Mouse (Mus musculus): ENCODE data around the gene Fam83g.

The Fam83g gene

GRCm38 (mm10) chr11:61652216-61652615 lies 31.7 kb upstream of the Fam83g start:
- no peak for DNase-seq (ENCODE audit: low read depth)

DNA sequence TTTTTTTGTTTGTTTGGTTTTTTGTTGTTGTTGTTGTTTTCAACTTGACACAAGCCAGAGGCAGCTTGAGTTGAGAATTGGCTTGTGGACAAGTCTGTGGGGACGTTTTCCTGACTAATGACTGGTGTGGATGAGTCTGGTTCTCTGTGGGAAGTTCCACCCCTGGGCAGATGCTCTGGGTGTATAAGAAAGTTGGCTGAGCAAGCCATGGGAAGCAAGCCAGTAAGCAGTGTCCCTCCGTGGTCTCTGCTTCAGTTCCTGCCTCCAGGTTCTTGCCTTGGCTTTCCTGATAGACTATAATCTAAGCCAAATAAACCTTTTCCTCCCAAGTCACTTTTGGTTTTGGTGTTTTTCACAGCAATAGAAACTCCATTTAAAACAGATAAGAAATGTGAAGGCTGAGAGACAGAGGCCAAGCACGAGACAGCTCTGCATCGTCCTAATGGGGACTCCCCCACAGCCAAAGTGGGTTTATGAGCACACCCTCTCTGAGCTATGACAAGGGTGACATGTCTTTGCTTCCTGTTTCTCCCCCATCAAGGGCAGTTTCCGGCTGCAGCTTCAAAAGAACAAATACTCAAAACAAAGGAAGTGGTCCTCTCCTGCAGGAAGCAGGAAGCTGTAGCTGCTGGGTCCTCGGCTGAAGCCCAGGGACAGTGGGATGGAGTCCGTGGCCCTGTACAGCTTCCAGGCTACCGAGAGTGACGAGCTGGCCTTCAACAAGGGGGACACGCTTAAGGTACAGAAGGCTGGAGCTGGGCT lies 31.0 kb upstream of the Fam83g start, which contains the start of gene Grap:
Gene Grap, plus strand, starts transcription at position 580 of the 762 bp plus-strand sequence.
- no peak for DNase-seq (ENCODE audit: low read depth)

DNA sequence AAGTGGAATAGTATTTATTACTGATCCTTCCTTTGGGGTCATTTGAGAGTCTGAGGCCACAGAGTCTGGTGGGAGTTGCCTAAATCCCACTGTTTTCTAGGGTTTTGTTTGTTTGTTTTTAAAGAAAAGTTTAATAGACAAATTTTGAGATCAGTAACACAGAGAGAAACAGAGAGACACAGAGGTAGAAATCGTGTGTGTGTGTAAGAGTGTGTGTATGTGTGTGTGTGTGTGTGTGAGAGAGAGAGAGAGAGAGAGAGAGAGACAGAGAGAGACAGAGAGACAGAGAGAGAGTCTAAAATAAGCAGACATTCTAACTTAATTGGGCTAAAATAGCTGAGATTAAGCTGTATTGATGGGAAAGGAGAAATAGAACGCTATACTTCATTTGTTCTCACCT lies 30.3 kb upstream of the Fam83g start:
- no peak for DNase-seq (ENCODE audit: low read depth)

GRCm38 (mm10) chr11:61654786-61655311 lies 29.0 kb upstream of the Fam83g start:
- DNase-seq (ENCODE audit: low read depth) = no peak

DNA sequence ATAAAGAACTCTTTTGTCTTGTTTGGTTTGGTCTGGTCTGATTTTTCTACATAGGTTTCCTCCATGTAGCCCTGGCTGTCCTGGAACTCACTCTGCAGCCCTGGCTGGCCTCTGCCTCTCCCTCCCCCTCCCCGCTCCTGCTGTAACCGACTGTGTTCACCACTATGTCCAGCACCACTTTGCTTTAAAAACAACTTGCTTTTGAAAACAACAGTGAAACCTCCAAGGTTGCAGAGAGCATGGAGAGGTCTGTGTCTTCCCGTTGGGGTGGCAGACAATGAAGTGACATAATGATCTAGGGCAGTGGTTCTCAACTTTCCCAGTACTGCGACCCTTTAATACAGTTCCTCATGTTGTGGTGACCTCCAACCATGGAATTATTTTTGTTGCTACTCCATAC lies 28.2 kb upstream of the Fam83g start:
- DNase-seq (ENCODE audit: low read depth) = no peak

- DNase-seq (ENCODE audit: low read depth) = no peak
These were observed 27.6 kb upstream of the Fam83g start for GRCm38 (mm10) chr11:61656148-61656850.

DNA sequence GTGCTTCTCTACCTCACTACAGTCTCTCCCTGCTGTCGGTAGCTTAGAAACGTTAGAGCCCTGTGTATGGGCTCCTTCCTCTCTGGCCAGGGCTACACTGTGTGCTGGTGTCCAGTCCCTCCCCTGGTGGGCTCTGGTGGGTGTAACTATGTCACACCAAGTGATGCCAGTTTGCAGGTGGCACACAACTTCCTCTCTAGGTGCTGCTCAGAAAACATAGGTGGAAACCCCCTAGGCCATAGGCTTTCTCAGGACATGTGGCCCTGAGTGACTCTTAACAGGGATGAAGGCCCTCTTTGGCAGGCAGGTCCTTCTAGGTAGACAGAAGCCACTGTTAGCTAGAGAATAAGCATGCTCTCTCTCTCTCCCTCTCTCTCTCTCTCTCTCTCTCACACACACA lies 26.5 kb upstream of the Fam83g start:
- no peak for DNase-seq (ENCODE audit: low read depth)

- DNase-seq (ENCODE audit: low read depth) = no peak
These were observed 25.4 kb upstream of the Fam83g start for GRCm38 (mm10) chr11:61658360-61658922.

GRCm38 (mm10) chr11:61659011-61659858 lies 24.7 kb upstream of the Fam83g start:
- DNase-seq (ENCODE audit: low read depth) = no peak

GRCm38 (mm10) chr11:61660001-61660400 lies 23.9 kb upstream of the Fam83g start:
- DNase-seq (ENCODE audit: low read depth) = no peak

DNA sequence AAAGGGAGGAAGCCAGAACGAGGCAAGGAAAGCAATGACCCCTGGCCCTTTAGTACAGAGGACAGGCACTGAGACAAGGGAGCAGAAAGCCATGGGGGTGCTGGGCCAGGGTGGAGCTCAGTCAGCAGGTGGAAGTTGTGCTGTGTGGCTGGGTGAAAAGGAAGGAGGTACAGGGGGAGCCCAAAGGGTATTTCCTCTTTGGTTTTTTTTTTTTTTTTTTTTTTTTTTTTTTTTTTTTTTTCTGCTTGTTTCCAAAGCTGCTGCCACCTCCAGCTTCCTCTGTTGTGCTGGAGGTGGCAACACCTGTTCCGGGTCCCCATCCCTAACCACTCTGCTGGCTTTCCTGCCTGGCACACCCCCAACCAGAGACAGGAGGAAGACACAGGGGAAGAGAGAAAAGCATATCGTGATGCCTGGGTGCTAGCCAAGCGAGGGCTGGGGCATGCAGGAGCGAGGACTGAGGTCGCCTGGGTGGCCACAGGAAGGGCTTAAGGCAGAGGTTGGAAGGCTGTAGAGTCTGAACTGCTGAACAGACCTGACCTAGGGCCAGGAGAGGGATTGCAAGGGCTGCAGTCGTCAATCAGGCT lies 23.0 kb upstream of the Fam83g start:
- DNase-seq (ENCODE audit: low read depth) = no peak

- no peak for DNase-seq (ENCODE audit: low read depth)
These were observed 21.7 kb upstream of the Fam83g start for GRCm38 (mm10) chr11:61662189-61662588.

DNA sequence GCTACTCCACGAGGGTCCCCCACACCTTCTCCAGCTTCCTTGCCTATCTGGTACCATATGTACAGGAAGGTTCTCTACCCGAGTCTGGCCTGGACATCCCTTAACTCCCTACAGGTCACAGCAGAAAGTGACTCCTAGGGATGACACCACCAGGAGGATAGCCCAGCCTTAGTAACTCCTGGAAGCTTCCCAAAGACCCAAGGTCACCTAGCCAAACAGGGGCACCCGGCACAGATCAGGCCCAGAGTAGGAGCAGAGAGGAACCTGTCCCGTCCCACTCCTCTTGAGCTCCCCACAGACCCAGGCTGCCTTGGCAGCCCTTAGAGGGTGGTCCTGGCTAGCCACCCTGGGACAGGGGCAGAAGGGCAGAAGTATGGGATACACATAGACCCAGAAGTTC lies 18.5 kb upstream of the Fam83g start:
- no peak for DNase-seq (ENCODE audit: low read depth)

- no peak for DNase-seq (ENCODE audit: low read depth)
These were observed 17.7 kb upstream of the Fam83g start for GRCm38 (mm10) chr11:61665991-61666799.

DNA sequence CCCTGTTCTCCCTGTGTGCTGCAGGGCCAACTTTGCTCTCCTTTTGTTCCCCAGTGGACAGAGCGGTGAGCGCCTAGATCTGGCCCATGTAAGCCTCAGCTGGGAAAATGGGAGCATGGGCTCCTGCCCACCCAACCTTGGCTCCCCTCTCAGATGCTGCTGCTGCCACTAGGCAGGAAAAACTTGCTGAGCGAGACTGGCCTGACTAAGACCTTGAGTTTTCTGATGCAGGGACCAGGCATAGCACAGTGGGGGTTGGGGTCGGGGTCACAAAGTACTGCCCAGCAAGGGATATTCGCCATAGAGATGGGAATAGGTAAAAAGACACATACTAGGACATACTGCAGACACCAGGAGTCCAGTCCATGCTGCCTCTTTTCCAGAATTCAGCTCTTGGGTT lies 16.6 kb upstream of the Fam83g start:
- DNase-seq (ENCODE audit: low read depth) = no peak

- no peak for DNase-seq (ENCODE audit: low read depth)
These were observed 16.1 kb upstream of the Fam83g start for GRCm38 (mm10) chr11:61667782-61668181.

DNA sequence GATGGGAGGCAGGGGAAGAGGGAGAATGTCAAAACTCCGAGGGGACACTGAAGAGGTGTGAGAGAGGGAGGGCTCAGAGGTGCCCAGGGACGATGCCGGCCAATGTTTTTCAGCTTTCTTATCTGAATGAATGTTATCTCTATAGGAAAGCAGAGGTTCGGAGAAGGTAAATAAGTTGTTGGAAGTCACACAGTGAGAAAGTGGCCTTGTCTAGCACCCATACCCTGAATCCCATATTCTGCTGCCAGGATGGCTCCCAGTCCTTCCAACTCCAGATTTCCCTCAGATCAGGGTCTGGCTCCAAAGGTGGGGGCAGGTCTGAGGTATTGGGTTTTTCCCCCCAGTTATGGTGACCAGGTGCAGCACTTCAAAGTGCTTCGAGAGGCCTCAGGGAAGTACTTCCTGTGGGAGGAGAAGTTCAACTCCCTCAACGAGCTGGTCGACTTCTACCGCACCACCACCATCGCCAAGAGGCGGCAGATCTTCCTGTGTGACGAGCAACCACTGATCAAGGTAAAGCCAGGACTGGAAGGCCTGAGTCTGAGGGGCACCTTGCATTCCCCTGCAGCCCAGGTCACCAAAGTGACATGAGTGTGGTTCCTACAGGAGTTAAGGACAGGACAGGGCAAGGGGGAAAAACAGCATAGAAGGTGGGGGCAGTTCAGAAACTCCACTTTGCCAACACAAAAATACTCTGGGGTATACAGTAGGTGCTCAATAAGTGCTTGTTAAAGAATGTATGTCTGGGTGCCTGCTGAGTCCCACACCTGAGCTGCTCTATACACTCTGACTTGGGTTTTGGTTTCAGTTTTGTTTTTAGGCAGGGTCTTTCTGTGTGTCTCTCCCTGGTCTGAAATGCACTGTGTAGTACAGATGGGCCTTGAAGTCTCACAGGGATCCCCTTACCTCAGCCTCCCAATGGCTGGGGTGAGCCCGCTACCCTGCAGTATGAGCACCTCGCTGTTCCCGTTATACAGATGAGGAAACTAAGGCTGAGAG lies 14.1 kb upstream of the Fam83g start:
- no peak for DNase-seq (ENCODE audit: low read depth)

- no peak for DNase-seq (ENCODE audit: low read depth)
These were observed 12.0 kb upstream of the Fam83g start for GRCm38 (mm10) chr11:61671781-61672383.

- no peak for DNase-seq (ENCODE audit: low read depth)
These were observed 10.2 kb upstream of the Fam83g start for GRCm38 (mm10) chr11:61673686-61674085.

Measured in c-Kit-positive CD71-negative TER-119-negative erythroid progenitor cells, embryonic 14.5 days (primary cell).